Mouse (Mus musculus): ENCODE measurements around the gene S100a2.

DNA sequence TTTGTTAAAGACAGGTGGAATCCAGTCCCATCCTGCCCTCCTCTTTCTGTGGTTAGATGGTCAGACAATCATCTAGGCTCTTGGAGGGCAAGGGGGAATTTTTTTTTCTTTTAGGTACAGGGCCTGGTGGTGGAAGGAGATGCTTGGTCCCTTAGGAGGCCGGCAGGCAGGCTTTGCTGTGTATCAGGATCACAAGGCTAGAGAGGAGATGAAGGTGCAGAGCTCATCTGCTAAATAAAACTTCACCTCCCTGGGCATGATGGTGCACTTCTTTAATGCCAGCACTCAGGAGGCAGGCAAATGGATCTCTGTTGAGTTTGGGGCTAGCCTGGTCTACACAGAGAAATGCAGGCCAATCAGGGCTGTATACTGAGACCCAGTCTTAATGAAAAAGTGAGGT lies 25.9 kb downstream of the S100a2 start:
- TF ChIP-seq POLR2A (IDR thresholded peaks at IDR 0.05; ENCODE audit: extremely low read depth, insufficient read depth, low read length): no peak
- no peak for TF ChIP-seq CTCF (IDR thresholded peaks at IDR 0.05; ENCODE audit: low read depth, low read length)

Measured in liver, adult 2 months (tissue).